Mouse (Mus musculus) testis, adult 2 months (tissue): ENCODE measurements around the gene B3galnt2.

ENCODE experiments used
- CTCF ChIP-seq: fragments of 200-500 bp; IDR thresholded peaks from 2 replicates; pipeline ENCODE4 v1.5.1; 2012; ENCODE audit warnings: low read depth, mild to moderate bottlenecking, inconsistent platforms, low read length, moderate library complexity; ENCODE audit not compliant: control insufficient read depth, insufficient read depth, insufficient replicate concordance
- POLR2A ChIP-seq: fragments of 200-500 bp; IDR thresholded peaks from 2 replicates; pipeline ENCODE4 v1.6.1; 2012; ENCODE audit warnings: low read depth, mild to moderate bottlenecking, inconsistent platforms, low read length, moderate library complexity; ENCODE audit not compliant: control insufficient read depth

GRCm38 (mm10) chr13:13919396-13919795, 34.9 kb upstream of the B3galnt2 start:
- TF ChIP-seq CTCF = no peak
- no peak for TF ChIP-seq POLR2A
